Mouse (Mus musculus): ENCODE results near the gene Gpi1.

The Gpi1 gene

DNA sequence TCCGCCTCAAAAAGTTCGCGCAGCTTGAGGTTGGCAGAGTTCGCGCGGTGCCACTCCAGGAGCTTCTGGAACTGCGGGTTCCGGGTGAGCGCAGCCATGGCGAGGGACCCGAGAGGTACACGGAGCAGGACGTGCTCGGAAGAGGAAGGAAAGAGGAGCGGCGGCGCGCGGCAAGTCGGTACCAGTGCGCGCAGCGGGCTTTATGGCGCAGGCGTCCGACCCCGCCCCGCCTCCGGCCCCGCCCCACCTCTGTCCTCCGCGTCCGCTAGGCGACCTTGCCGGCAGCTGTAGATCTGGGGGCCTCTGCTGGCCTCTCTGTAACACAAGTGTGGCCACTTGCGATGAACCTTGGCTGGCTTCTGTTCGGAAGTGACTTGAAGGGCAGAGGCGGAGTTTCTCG lies at the start of gene Gpi1:
Gpi1 (minus strand) TSS at position 221 of the 400 bp plus-strand sequence.
- DNase-seq (ENCODE audit: low spot score): peak; percentile 83

DNA sequence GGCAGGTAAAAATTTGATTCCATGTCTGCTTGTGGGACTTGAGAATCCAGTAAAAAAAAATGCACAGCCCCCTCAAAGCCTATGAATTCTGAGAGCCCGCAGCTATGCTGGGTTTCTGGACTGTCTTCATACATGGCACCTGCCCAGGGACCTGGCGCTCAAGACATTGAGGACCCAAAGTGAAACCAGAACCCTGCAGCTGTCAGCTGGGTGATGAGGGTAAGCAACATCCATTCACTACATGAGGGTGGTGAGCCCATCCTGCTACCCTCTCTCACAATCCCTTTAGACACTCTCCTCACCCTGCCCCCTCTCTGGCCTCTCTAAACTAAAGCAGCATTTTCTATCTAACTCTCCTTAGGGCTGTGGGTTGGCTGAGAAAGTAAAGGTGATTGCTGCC lies 47.5 kb upstream of the Gpi1 start:
- DNase-seq (ENCODE audit: low spot score): no peak

- DNase-seq (ENCODE audit: low spot score): no peak
Measured at GRCm38 (mm10) chr7:34276066-34276465, 45.9 kb upstream of the Gpi1 start.

GRCm38 (mm10) chr7:34272465-34272864 lies 42.3 kb upstream of the Gpi1 start:
- no peak for DNase-seq (ENCODE audit: low spot score)

DNA sequence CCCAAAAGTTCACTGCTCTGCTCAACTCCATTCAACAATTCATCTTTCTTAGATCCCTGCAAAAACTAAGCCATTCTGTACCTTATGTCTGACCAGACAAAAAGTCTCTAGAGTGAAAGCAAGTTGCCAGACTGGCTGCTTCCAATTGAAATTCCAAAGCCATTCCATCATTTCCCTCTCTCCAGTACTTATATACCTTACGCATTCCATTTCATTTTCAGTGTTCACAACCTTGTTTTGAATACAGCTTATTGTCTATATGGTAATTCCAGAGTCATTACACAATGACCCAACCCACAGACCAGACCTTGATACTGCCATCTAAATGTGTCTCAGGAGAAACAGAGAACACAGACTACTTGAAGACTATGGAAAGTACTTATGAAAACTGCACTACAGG lies 38.3 kb upstream of the Gpi1 start:
- DNase-seq (ENCODE audit: low spot score): no peak

- no peak for DNase-seq (ENCODE audit: low spot score)
Measured at GRCm38 (mm10) chr7:34266421-34266820, 36.3 kb upstream of the Gpi1 start.

DNA sequence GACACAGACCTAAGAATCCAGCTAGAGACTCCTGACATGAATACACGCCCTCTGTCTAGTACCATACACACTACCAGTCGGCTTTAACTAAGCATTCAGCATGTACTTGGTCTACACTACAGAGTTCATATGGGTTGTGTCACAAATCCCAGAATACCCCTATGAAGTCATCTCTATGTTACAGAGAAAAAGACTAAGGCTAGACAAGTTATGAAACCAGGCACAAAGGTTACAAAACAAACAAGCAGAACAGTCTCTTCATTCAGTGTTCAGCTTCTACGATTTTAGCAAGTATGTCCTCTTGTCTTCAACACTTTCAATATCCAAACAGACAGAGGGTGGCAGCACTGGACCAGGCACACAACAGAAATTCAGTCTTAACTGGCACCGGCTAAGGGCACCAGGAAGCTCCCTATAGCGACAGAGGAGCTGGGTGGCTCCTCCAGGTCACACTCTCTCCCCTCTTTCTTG lies 35.8 kb upstream of the Gpi1 start:
- peak; percentile 75 for DNase-seq (ENCODE audit: low spot score)

GRCm38 (mm10) chr7:34263437-34263836 lies 33.3 kb upstream of the Gpi1 start:
- DNase-seq (ENCODE audit: low spot score): no peak

DNA sequence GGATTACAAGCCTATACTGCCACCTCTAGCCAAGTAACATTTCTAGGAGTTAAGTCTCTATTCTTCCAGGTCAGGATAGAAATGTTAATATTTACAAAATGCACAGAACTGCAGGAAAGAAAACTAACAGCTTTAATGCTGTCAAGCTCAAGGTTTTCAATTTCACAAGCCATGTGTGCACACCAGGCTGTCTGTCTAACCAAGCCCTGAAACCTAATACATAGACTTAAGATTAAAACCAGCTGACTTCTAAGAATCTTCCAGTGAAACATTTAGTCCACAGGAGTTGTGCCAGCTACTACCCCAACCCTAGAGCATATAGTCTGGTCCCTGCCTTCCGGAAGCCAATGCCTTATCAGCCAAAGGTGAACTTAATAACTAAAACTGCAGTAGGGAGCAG lies 28.3 kb upstream of the Gpi1 start:
- DNase-seq (ENCODE audit: low spot score): no peak

- no peak for DNase-seq (ENCODE audit: low spot score)
Measured at GRCm38 (mm10) chr7:34257279-34257678, 27.1 kb upstream of the Gpi1 start.

GRCm38 (mm10) chr7:34255916-34256315 lies 25.8 kb upstream of the Gpi1 start:
- DNase-seq (ENCODE audit: low spot score): no peak

- no peak for DNase-seq (ENCODE audit: low spot score)
Measured at GRCm38 (mm10) chr7:34255137-34255536, 25.0 kb upstream of the Gpi1 start.

DNA sequence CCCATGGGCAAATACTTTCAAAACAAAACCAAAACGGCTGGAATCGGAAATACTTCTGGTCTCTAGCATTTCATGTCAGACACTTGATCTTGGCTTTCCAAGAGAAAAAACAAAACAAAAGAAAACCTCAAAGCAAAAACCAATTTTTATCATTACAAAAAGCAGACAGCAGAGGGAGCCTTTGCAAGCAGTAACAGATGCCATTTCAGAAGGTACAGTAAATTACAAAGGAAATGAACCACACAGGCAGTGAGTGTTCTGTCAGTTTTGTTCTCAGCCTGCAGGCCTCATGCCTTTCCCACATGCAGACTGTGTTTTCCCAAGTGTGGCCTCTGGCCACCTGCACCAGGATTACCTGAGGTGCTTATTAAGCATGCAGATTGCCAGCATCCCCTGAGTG lies 21.9 kb upstream of the Gpi1 start:
- DNase-seq (ENCODE audit: low spot score): no peak

DNA sequence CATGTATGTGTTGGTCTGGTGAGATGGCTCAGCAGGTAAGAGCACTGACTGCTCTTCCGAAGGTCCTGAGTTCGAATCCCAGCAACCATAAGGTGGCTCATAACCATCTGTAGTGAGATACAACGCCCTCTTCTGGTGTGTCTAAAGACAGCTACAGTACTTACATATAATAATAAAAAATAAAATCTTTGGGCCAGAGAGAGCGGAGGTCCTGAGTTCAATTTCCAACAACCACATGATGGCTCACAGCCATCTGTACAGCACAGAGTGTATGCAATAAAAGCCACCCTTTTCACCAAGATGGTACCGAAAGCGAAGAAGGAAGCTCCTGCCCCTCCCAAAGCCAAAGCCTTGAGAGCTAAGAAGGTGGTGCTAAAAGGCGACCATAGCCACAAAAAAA lies 20.6 kb upstream of the Gpi1 start, which contains the start of gene Gm6096:
Gm6096 (plus strand) TSS at position 301 of the 400 bp plus-strand sequence.
- DNase-seq (ENCODE audit: low spot score): no peak

- DNase-seq (ENCODE audit: low spot score): no peak
Measured at GRCm38 (mm10) chr7:34246870-34247499, 16.8 kb upstream of the Gpi1 start.

- DNase-seq (ENCODE audit: low spot score): no peak
Measured at GRCm38 (mm10) chr7:34242176-34242575, 12.0 kb upstream of the Gpi1 start.

DNA sequence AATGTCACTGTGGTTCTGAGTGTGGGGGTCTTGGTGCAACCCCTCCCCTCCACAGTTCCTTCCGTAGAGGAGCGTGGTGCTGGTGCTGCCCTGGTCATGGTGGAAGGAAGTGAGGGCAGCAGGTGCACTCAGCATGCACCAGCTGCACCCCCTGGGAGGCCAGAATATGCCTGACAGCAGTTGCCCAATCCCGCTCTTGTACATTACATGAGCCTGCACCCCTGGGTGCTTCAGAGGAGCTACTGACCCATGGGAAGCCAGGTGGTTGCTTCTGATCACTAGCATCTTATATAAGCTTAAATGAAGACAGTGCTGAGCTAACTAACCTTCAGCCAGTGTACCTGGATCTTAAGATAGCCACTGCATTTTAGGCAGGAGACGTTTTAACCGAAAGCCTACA lies 8.0 kb upstream of the Gpi1 start:
- no peak for DNase-seq (ENCODE audit: low spot score)

DNA sequence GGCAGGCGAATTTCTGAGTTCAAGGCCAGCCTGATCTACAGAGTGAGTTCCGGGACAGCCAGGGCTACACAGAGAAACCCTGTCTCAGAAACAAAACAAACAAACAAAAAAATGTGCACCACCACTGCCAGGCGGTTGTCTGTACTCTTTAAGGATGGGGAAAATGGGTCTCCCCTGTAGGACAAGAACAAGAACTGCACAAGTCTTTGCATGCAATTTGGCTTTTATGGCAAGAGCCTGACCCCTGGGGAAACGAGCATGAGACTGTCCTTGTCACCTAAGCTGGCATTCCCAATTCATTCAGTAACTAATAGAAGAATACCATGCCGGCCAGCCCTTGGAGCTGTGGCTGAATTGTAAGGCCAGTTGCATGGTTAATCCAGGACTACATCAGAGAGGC lies 5.5 kb upstream of the Gpi1 start:
- no peak for DNase-seq (ENCODE audit: low spot score)

- DNase-seq (ENCODE audit: low spot score): no peak
Measured at GRCm38 (mm10) chr7:34234610-34235561, 4.8 kb upstream of the Gpi1 start.

- peak; percentile 99 for DNase-seq (ENCODE audit: low spot score)
Measured at GRCm38 (mm10) chr7:34233909-34234609, 3.9 kb upstream of the Gpi1 start.

DNA sequence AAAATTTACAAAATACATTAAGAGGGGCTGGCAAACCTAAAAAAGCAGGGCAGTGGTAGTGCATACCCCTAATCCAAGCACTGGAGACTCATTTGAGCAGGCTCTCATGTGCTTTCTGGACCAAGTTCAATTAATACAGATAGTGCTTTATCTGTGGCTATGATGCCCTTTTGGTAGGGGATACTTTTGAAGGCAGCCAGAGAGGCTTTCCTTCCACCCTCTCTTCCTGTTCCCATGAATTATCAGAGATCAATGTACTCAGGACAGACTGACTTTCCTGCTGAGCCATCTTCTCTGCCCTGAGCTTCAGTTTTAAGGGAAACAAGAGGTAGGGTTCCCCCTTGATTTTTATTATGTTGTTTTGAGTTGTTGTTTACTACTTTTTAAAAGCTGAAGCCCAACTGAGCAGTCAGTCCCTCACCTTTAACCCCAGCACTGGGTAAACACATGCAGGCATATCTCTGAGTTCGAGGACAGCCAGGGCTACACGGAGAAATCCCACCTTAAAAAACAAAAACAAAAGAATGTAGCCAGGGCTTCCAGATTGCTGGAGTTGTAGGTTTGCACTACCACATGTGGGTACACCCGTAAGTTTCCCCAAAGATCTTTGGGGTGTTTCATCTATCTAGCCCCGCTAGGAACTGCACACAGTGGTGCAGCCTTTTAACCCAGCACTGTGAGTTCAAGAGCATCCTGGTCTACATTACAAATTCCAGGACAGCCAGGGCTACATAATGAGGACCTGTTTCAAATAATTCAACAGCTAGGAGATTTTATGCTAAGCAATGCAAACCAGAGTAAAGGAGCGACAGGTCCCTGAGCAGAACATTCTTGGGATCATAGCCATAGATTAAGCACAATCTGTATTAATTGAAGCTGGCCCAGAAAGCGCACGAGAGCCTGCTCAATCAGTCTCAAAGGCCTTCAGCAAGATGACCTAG lies 2.9 kb upstream of the Gpi1 start:
- DNase-seq (ENCODE audit: low spot score): no peak
